Mouse (Mus musculus) heart, embryonic 15.5 days (tissue): Measurements from ENCODE around the gene Rasa4. TPM values are rescaled to one million over a fixed set of nuclear protein-coding genes. Genes with fewer than 3 reads are reported as not detected.

Source experiments
- ATAC-seq: fragments of 200-750 bp; cut with Nextera tagmentation; replicated peaks from 2 replicates; pipeline ENCODE4 v1.8.0; 2017; ENCODE audit warnings: low read depth, moderate TSS enrichment; ENCODE audit not compliant: insufficient number of reproducible peaks, insufficient read depth, low FRiP score
- H3K27ac ChIP-seq: fragments of 300-500 bp; sonication (generic); 2 replicates; pipeline ENCODE4 v1.5.1; 2015; ENCODE audit warnings: mild to moderate bottlenecking, inconsistent platforms
- H3K27me3 ChIP-seq: fragments of 300-500 bp; sonication (generic); 2 replicates; pipeline ENCODE4 v1.6.1; 2015; ENCODE audit warnings: inconsistent platforms
- H3K36me3 ChIP-seq: fragments of 300-500 bp; sonication (generic); 2 replicates; pipeline ENCODE4 v1.6.1; 2015; ENCODE audit warnings: mild to moderate bottlenecking, inconsistent platforms
- H3K4me1 ChIP-seq: fragments of 300-500 bp; sonication (generic); replicated peaks from 2 replicates; pipeline ENCODE4 v1.6.1; 2015; ENCODE audit warnings: inconsistent platforms
- H3K4me2 ChIP-seq: fragments of 300-500 bp; sonication (generic); 2 replicates; pipeline ENCODE4 v1.6.1; 2015; ENCODE audit warnings: inconsistent platforms, mild to moderate bottlenecking, moderate library complexity
- H3K4me3 ChIP-seq: fragments of 300-500 bp; sonication (generic); 2 replicates; pipeline ENCODE4 v1.5.1; 2015; ENCODE audit warnings: mild to moderate bottlenecking, inconsistent platforms
- H3K9ac ChIP-seq: fragments of 300-500 bp; sonication (generic); 2 replicates; pipeline ENCODE4 v1.6.1; 2015; ENCODE audit warnings: mild to moderate bottlenecking, inconsistent platforms
- H3K9me3 ChIP-seq: fragments of 300-500 bp; sonication (generic); replicated peaks from 2 replicates; pipeline ENCODE4 v1.6.1; 2016; ENCODE audit warnings: inconsistent platforms
- WGBS: fragments of 180-500 bp; shearing (Covaris S2); methylation state at CpG from one replicate; pipeline ENCODE4 v1.1.7; 2015; ENCODE audit warnings: mixed read lengths; 5-methylcytosine and 5-hydroxymethylcytosine counted together
- polyA plus RNA-seq: library from polyadenylated mRNA; unstranded; fragments of >200 nt; fragmentation: Nextera tagmentation; extraction: Ambion mirVana; gene quantifications from 2 replicates; pipeline ENCODE4 v1.2.1, GENCODE M21; 2015

The Rasa4 gene
- polyA plus RNA-seq, 1 experiment from 2014 or later, result 1.4 TPM

DNA sequence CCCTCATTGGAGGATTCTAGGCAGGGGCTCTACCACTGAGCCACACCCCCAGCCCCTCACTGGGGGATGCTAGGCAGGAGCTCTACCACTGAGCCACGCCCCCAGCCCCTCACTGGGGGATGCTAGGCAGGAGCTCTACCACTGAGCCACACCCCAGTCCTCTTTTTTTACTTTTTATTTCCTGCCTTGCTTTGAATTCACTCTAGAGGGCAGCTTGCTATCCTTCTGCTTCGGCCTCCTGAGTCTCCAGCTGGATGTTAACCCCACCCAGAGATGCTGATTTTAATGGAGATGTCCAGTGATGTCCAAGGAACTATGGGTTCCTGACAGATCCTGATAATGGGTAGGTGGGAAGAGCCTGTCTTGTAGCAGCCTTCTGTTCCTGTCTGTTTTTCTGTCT lies 14.3 kb upstream of the Rasa4 start:
- no peak for ATAC-seq
- Histone ChIP-seq H3K4me2 (no peak overlapping the region), H3K4me1 (no peaks in the 10 kb centered on the region), H3K36me3 (no peaks in the 10 kb centered on the region), H3K27me3 (peaks cover 4% of the 10 kb centered on the region; the same call in 1 of the 2 replicates), H3K9me3 (no peaks in the 10 kb centered on the region), H3K27ac (no peak overlapping the region), H3K4me3 (no peak overlapping the region), H3K9ac (no peak overlapping the region)
- 66% methylated on average over 2 of the region's 2 CpGs for WGBS

DNA sequence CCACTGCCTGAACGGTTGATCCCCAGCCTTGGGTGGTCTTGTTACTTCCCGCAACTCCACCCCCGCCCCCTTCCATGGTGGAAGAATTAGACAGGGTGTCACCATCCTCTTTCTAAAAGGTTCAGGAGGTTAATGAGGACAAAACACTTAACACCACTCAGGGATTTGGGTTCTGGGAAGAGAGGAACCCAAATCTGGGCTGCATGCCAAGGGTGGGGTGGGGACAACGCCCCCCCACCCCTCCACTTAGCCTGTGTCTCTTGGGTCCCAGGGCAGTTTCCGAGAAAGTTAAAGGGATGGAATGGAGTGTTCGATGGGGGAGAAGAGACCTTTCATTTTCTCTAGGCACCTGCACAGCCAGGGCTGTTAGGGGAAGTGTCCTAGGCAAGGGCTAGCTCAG lies 10.7 kb upstream of the Rasa4 start:
- Histone ChIP-seq H3K4me2 (no peak overlapping the region), H3K9ac (no peak overlapping the region), H3K4me1 (0 out of 2 replicates have a peak, but pooled peaks cover 7% of the 10 kb centered on the region), H3K27me3 (peaks cover 3% of the 10 kb centered on the region; the same call in 1 of the 2 replicates), H3K36me3 (no peaks in the 10 kb centered on the region), H3K27ac (no peak overlapping the region), H3K4me3 (no peak overlapping the region), H3K9me3 (no peaks in the 10 kb centered on the region)
- ATAC-seq, result no peak
- WGBS, result 50% methylated on average over 6 of the region's 6 CpGs

DNA sequence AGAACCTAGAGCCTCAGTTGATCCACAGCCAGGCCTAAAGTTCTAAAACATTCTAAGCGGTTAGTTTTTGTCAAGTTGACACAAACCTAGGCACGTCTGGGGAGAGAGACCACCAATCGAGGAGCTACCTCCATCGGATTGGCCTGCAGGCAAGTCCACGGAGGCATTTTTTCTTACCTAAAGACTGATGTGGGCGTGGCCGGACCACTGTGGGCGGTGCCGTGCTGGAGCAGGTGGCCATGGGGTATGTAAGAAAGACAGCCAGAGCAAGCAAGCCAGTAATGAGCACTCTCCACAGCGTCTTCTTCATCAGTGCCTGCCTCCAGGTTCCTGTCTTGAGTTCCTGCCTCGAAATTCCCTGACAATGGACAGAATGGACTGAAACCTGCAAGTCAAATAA lies 10.2 kb upstream of the Rasa4 start:
- H3K9me3 ChIP-seq, result no peaks in the 10 kb centered on the region
- H3K9ac ChIP-seq, result no peak overlapping the region
- H3K4me2 ChIP-seq, result no peak overlapping the region
- H3K4me1 ChIP-seq, result 0 out of 2 replicates have a peak, but pooled peaks cover 7% of the 10 kb centered on the region
- no peaks in the 10 kb centered on the region for H3K36me3 ChIP-seq
- H3K27ac ChIP-seq, result no peak overlapping the region
- no peaks in the 10 kb centered on the region for H3K27me3 ChIP-seq
- H3K4me3 ChIP-seq, result no peak overlapping the region
- WGBS, result 65% methylated on average over 11 of the region's 11 CpGs
- no peak for ATAC-seq

DNA sequence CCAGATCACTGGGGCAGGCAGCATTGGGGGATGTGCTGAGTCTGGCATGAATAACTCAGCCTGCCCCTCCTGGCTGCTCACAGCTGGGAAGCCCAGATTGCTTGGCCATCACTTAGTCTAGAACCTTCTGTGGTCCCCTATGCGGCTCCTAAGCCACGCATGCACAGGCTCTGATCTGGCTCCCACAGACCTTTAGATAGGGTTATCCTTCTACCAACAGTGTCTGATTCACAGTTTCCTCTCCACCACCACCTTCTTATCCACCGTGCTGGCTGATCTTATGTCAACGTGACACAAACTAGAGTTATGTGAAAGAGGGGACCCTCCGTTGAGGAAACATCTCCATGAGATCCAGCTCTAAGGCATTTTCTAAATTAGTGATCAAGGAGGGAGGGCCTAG lies 8.6 kb upstream of the Rasa4 start:
- Histone ChIP-seq H3K4me2 (no peak overlapping the region), H3K9me3 (no peaks in the 10 kb centered on the region), H3K4me1 (0 out of 2 replicates have a peak, but pooled peaks cover 7% of the 10 kb centered on the region), H3K9ac (no peak overlapping the region), H3K4me3 (no peak overlapping the region), H3K36me3 (no peaks in the 10 kb centered on the region), H3K27me3 (no peaks in the 10 kb centered on the region), H3K27ac (no peak overlapping the region)
- ATAC-seq, result no peak
- 68% methylated on average over 5 of the region's 5 CpGs for WGBS

DNA sequence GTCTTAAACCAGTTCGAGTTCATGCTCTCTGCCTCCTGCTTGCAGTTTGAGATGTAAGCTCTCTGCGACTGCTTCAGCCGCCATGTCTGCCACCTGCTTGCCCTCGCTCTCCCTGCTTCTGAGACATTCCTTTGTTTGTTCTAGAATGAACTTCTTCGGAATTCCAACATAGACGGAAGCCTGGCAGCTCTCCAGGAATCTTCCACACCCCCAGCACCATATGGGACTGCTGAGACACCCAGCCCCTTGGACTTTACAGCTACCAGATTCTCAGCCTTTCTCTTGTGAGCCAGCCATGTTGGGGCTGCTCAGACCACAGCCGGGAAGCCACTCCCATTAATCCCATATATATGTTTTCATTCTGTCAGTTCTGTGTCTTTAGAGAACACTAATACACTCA lies 7.4 kb upstream of the Rasa4 start:
- H3K36me3 ChIP-seq, result no peaks in the 10 kb centered on the region
- H3K27me3 ChIP-seq, result no peaks in the 10 kb centered on the region
- WGBS, result 35% methylated on average over 7 of the region's 7 CpGs
- H3K4me2 ChIP-seq, result no peak overlapping the region
- H3K9ac ChIP-seq, result no peak overlapping the region
- ATAC-seq, result no peak
- no peak overlapping the region for H3K27ac ChIP-seq
- H3K4me3 ChIP-seq, result no peak overlapping the region
- H3K4me1 ChIP-seq, result 0 out of 2 replicates have a peak, but pooled peaks cover 7% of the 10 kb centered on the region
- H3K9me3 ChIP-seq, result no peaks in the 10 kb centered on the region

DNA sequence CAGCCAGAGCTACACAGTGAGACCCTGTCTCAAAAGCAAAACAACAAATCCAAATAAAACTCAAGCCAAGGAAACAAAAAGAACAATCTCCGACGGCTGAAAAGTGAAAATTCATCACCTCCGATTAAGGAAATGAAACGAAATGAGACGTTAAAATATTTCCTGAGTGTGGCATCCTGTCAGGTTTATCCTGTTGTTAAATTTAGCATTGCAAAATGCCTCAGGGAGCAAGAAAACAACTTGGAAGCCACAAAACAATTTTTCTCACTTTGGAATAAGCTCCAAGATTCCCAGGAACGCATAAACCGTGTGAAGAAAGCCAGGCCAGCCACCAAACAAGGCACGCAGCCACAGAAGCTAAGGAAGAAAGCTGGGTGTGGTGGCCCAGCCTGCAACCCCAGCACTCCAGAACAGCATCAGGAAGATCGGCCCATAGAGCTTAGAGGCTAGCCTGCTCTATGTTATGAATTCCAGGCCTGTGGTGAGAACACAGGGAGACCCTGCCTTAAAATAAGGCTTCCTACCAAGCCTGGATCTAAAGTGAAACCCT lies 6.6 kb upstream of the Rasa4 start:
- WGBS, result 59% methylated on average over 9 of the region's 9 CpGs
- no peaks in the 10 kb centered on the region for H3K27me3 ChIP-seq
- ATAC-seq, result no peak

DNA sequence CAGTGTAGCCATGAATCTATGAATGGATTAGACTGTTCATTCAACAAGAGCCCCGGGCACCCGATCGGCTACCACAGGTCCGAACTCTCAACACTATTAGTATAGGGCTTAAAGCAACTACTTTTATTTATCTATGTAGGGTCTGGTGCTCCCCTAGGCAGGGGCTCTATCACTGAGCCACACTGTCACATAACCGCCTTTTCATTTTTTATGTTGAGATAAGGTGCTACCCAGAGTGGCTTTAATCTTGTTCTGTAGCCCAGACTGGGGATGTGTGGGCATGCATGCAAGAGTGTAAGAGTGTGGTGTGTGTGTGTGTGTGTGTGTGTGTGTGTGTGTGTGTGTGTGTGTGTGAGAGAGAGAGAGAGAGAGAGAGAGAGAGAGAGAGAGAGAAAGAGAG lies 5.6 kb upstream of the Rasa4 start:
- WGBS, result 87% methylated on average over 5 of the region's 5 CpGs

More for the DNA sequence above, 6.6 kb upstream of the Rasa4 start:
- Histone ChIP-seq H3K4me3 (no peak overlapping the region), H3K27ac (no peak overlapping the region), H3K9ac (no peak overlapping the region), H3K4me1 (0 out of 2 replicates have a peak, but pooled peaks cover 7% of the 10 kb centered on the region), H3K4me2 (no peak overlapping the region), H3K9me3 (no peaks in the 10 kb centered on the region), H3K36me3 (no peaks in the 10 kb centered on the region)

DNA sequence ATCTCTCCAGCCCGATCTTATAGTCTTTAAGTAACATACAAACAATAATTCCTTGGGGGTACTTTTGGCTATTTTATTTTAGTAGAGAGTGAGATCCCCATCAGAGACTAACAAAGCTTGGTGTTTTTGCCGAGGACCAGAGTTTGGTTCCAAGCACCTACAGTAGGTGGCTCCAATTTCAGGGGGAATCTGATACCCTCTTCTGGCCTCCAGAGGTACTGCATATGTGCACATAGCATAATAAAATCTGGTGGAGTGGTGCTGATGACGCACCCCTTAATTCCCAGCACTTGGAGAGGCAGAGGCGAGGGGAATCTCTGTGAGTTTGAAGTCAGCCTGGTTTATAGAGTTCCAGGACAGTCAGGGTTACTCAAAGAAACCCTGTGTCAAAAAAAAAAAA lies 1.4 kb upstream of the Rasa4 start:
- H3K27me3 ChIP-seq, result peaks cover 27% of the 10 kb centered on the region
- H3K4me2 ChIP-seq, result no peak overlapping the region
- WGBS, result 73% methylated on average over 4 of the region's 4 CpGs
- no peak for ATAC-seq
- peaks cover 18% of the 10 kb centered on the region for H3K4me1 ChIP-seq
- H3K36me3 ChIP-seq, result no peaks in the 10 kb centered on the region
- no peak overlapping the region for H3K27ac ChIP-seq
- H3K9ac ChIP-seq, result no peak overlapping the region
- no peak overlapping the region for H3K4me3 ChIP-seq
- H3K9me3 ChIP-seq, result no peaks in the 10 kb centered on the region

More for the DNA sequence above, 5.6 kb upstream of the Rasa4 start:
- Histone ChIP-seq H3K4me3 (no peak overlapping the region), H3K36me3 (no peaks in the 10 kb centered on the region), H3K27ac (no peak overlapping the region), H3K4me1 (peaks cover 7% of the 10 kb centered on the region; the same call in 1 of the 2 replicates), H3K4me2 (no peak overlapping the region), H3K9me3 (no peaks in the 10 kb centered on the region), H3K27me3 (no peaks in the 10 kb centered on the region), H3K9ac (no peak overlapping the region)
- ATAC-seq, result no peak

DNA sequence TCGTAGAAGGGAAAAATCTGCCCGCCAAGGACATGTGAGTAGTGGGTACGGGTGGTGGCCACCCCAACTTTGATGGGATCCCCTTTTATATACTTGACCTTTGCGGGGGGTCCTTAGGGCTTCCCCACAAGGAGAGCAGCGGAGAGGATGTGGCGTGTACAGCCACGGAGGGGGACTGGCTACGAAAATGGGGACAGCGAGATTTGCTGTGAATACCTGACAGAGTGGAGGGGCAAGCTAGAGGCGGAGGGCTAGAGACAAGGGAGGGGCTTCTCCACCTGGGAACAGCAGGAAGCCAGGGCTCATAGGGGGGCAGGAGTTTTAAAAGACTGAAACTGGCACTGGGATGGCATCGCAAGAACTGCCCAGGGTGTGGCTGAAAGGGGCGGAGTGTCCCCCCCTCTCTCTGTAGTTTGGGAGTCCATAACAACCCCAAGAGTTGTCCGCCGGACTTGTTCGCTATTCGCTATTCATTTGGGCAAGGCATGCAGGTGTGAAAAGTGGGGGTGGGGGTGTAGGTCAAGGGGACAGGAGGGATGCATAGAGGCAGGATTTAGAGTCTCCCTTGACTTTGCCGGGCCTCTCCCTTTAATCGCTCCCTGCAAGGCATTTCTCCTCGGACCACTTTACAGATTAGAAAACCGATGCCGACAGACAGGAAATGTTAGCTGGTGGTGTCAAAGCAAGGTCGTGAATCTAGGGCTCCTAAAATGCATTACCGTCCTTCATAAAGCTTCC lies 597 bp downstream of the Rasa4 start:
- H3K4me1 ChIP-seq, result peaks cover 18% of the 10 kb centered on the region
- no peaks in the 10 kb centered on the region for H3K36me3 ChIP-seq
- no peak overlapping the region for H3K27ac ChIP-seq
- peak overlapping the region; percentile 57 for H3K4me3 ChIP-seq
- H3K9me3 ChIP-seq, result no peaks in the 10 kb centered on the region
- 2% methylated on average over 23 of the region's 23 CpGs for WGBS
- peak overlapping the region; percentile 93 for H3K4me2 ChIP-seq
- peak overlapping the region; percentile 50 for H3K9ac ChIP-seq
- H3K27me3 ChIP-seq, result peaks cover 35% of the 10 kb centered on the region
- peak; percentile 6; the same call in 1 of the 2 replicates for ATAC-seq

DNA sequence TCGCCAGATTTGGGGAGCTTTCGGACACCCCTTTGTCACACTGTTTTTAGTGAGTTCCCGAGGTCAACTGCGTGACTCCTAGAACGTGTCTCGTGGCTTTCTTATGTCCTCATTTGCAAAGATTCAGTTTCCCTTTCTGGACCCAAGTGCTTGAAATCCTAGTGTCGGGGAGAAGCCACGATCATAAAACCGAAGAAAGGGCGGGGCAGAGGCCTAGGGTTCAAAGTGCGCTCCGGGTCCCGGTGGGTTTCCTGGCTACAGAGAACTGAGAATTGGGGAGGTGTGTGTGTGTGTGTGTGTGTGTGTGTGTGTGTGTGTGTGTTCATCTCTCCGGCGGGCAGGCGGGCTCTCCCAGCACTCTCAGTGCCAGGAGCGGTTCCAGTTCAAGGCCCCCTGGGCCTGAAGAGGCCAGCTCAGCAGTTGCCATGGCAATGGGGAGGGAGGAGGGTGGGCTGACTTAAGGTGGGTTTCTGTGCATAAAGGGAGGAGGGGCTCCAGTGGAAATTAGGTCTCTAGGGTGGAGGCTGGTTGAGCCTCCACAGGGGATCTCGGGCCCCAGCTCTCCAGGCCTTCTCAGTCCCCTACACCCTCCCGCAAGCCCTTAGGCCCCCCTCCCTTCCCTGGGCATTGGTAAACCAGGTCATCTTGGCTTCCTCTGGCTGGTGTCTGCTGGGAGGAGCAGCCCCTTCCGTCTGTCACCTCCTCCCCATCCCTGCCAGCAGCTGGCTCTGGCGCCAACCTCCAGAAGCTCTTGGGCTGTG lies 1.4 kb downstream of the Rasa4 start:
- WGBS, result 22% methylated on average over 21 of the region's 21 CpGs
- Histone ChIP-seq H3K9me3 (no peaks in the 10 kb centered on the region), H3K4me3 (peak overlapping the region; percentile 57), H3K9ac (no peak overlapping the region), H3K36me3 (no peaks in the 10 kb centered on the region), H3K4me1 (peaks cover 18% of the 10 kb centered on the region), H3K27me3 (peaks cover 35% of the 10 kb centered on the region), H3K27ac (no peak overlapping the region), H3K4me2 (peak overlapping the region; percentile 93)
- ATAC-seq, result no peak

DNA sequence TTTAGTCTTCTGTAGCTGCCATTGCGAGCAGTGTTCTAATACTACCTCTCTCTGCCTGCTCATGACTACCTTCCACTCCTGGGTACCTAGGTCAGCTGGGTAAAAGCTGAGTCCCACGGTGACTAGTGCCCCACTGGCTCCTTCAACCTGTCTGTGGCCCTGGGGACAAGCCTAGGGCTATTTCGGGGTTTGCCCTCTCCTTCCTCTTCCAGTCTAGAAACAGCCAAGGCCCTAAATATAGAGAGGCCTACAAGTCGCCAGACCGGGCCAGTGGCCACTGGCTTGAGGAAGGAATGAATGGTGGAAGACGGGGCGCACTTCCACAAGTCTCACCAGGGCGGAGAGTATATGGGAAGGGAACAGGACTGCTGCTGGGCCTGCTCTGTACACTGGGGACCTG lies 2.6 kb downstream of the Rasa4 start:
- ATAC-seq, result no peak
- no peak overlapping the region for H3K27ac ChIP-seq
- H3K27me3 ChIP-seq, result peaks cover 37% of the 10 kb centered on the region
- no peak overlapping the region for H3K4me3 ChIP-seq
- WGBS, result 83% methylated on average over 8 of the region's 8 CpGs
- peaks cover 18% of the 10 kb centered on the region for H3K4me1 ChIP-seq
- H3K9ac ChIP-seq, result no peak overlapping the region
- H3K4me2 ChIP-seq, result no peak overlapping the region
- H3K36me3 ChIP-seq, result no peaks in the 10 kb centered on the region
- H3K9me3 ChIP-seq, result no peaks in the 10 kb centered on the region
